Comparison of ENCODE assay signal across 23 mouse cellular contexts in genomic region chr6:119674811-119675209, GRCm38 (mm10).
DNase-seq lines count a peak whose midpoint lies in the region; ATAC-seq lines count a peak whose summit lies in the region.
"Had no signal": no experiment of that assay in that cellular context is flagged by ENCODE, and none has a peak within 500 bp of the region (broad histone marks: within the 10 kb centered on the region; RNA-seq: fewer than 3 reads in every experiment).

No protein-coding gene starts in this region.

- no peaks in the 10 kb centered on the region for H3K27me3 ChIP-seq in hindbrain, embryonic 13.5 days
- no peaks in the 10 kb centered on the region for H3K27me3 ChIP-seq in hindbrain, embryonic 14.5 days (ENCODE audit: control insufficient read depth, insufficient read depth, low read length)
- H3K27me3 ChIP-seq: embryonic facial prominence, embryonic 13.5 days; forebrain, embryonic 15.5 days; heart, embryonic 15.5 days; limb, embryonic 13.5 days; liver, embryonic 12.5 days; Patski had no signal

- peak; percentile 27 for DNase-seq in cerebellum, adult 11-12 months
- DNase-seq in cerebellum, adult 8-10 months: no peak
- DNase-seq in hindbrain, embryonic 14.5 days (ENCODE audit: low spot score): no peak
- peak; percentile 24 to 36 for DNase-seq in cerebellum, adult 18-20 months
- peak; percentile 26 to 36 for DNase-seq in cerebellum, postnatal 10 days
- no peak for DNase-seq in layer of hippocampus, adult 8-10 months (ENCODE audit: low spot score in 2 of 2)
- no peak for DNase-seq in frontal cortex, postnatal 14 days (ENCODE audit: low spot score in 2 of 2)
- DNase-seq: adrenal gland, postnatal 10 days; gastrocnemius, postnatal 10 days; kidney, postnatal 10 days; lung, adult 18-20 months; lung, postnatal 10 days; thymus, adult 2 months; thymus, postnatal 36 days had no signal

- no peak overlapping the region for H3K4me2 ChIP-seq in hindbrain, embryonic 13.5 days
- H3K4me2 ChIP-seq in hindbrain, embryonic 14.5 days (replicated peaks): no peak overlapping the region
- H3K4me2 ChIP-seq: embryonic facial prominence, embryonic 13.5 days; forebrain, embryonic 15.5 days; heart, embryonic 15.5 days; limb, embryonic 13.5 days; liver, embryonic 12.5 days had no signal

- peaks cover 7% of the 10 kb centered on the region for H3K36me3 ChIP-seq in hindbrain, embryonic 13.5 days
- H3K36me3 ChIP-seq in hindbrain, embryonic 14.5 days (replicated peaks; ENCODE audit: control insufficient read depth, insufficient read depth): peaks cover 5% of the 10 kb centered on the region; the same call in 1 of the 2 replicates
- H3K36me3 ChIP-seq: liver, embryonic 12.5 days had no signal

- no peak overlapping the region for H3K27ac ChIP-seq in hindbrain, embryonic 13.5 days
- no peak overlapping the region for H3K27ac ChIP-seq in hindbrain, embryonic 14.5 days
- H3K27ac ChIP-seq: embryonic facial prominence, embryonic 13.5 days; heart, embryonic 15.5 days; left cerebral cortex, adult 2 months; liver, embryonic 12.5 days had no signal

- H3K9ac ChIP-seq in hindbrain, embryonic 13.5 days: no peak overlapping the region
- H3K9ac ChIP-seq in hindbrain, embryonic 14.5 days: no peak overlapping the region
- H3K9ac ChIP-seq: embryonic facial prominence, embryonic 13.5 days; forebrain, embryonic 15.5 days; heart, embryonic 15.5 days; limb, embryonic 13.5 days; liver, embryonic 12.5 days had no signal

- 84% methylated on average over 7 of the region's 7 CpGs for WGBS in hindbrain, embryonic 13.5 days
- 77% methylated on average over 7 of the region's 7 CpGs for WGBS in hindbrain, embryonic 14.5 days

- ATAC-seq in hindbrain, embryonic 13.5 days (ENCODE audit: low FRiP score): peak; percentile 57; the same call in 1 of the 2 replicates
- ATAC-seq in hindbrain, embryonic 14.5 days (ENCODE audit: low FRiP score): no peak
- ATAC-seq: intestine, embryonic 16.5 days; liver, embryonic 12.5 days; Patski had no signal

- no peak overlapping the region for H3K4me3 ChIP-seq in hindbrain, embryonic 13.5 days
- H3K4me3 ChIP-seq in hindbrain, embryonic 14.5 days (replicated peaks; ENCODE audit: low read length): no peak overlapping the region
- H3K4me3 ChIP-seq: embryonic facial prominence, embryonic 13.5 days; forebrain, embryonic 15.5 days; heart, embryonic 15.5 days; left cerebral cortex, adult 2 months; limb, embryonic 13.5 days; liver, embryonic 12.5 days had no signal

- no peaks in the 10 kb centered on the region for H3K9me3 ChIP-seq in hindbrain, embryonic 13.5 days
- H3K9me3 ChIP-seq in hindbrain, embryonic 14.5 days (ENCODE audit: control insufficient read depth, low read length): no peaks in the 10 kb centered on the region
- H3K9me3 ChIP-seq: embryonic facial prominence, embryonic 13.5 days; forebrain, embryonic 15.5 days; heart, embryonic 15.5 days; limb, embryonic 13.5 days; liver, embryonic 12.5 days had no signal

- H3K4me1 ChIP-seq in hindbrain, embryonic 13.5 days (replicated peaks): peaks cover 9% of the 10 kb centered on the region
- peaks cover 9% of the 10 kb centered on the region for H3K4me1 ChIP-seq in hindbrain, embryonic 14.5 days (replicated peaks; ENCODE audit: control insufficient read depth, insufficient read depth, low read length)
- H3K4me1 ChIP-seq: liver, embryonic 12.5 days had no signal

Comparison
In these comparisons a context has a peak if more than half of its experiments do, and no peak if none do; other contexts are left out.
1. DNase-seq: peak in cerebellum, adult 11-12 months (single experiment), cerebellum, adult 18-20 months (2 of 2) and cerebellum, postnatal 10 days (2 of 2); none in cerebellum, adult 8-10 months (single experiment), hindbrain, embryonic 14.5 days (single experiment), layer of hippocampus, adult 8-10 months (0 of 2) and frontal cortex, postnatal 14 days (0 of 2).